Mouse (Mus musculus) kidney, postnatal 36 days (tissue): ENCODE results near the gene Prdm13.

ENCODE experiments used
- DNase-seq, 2 experiments: peaks; one replicate each; pipeline ENCODE4 v3.0.0; 2021 to 2022; ENCODE audit warnings: mixed read lengths in 2 of 2

Prdm13 gene

DNA sequence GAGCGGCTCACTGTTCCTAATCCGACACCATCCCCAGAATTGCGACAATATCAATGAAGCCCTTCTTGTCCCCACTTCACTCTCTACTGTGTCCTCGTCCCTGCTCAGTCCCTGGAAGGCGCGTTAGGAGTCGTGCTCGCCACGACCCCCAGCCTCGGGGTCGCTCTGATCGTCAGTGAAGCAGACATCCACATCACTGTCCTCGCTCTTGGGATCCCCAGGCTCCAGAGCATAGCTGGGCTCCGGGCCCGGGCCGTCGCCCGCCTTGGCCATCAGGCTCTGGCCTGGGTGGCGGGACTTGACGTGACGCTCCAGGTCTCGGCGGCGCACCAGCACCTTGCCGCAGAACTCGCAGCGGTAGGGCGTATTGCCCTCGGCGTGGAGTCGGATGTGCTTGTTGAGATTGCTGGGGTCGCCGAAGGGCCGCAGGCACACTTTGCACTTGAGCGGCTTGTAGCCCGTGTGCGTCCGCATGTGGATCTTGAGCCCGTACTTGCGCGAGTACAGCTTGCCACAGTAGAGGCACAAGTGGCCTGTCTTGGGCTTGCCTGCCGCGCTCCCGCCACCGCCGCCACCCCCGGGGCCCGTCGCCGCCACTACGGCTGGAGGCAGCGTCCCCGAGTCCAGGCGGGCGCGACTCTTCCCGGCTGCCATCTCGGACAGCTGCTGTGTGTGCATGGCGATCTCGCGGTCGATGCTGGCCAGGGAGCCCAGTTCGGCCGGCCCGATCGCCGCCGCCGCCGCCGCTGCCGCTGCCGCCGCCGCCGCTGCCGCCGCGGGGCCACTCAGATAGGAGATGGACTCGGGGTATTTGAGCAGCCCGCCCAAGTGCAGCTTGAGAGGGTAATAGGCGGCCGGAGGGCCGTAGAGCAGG lies 7.4 kb downstream of the Prdm13 start:
- no peak for DNase-seq

DNA sequence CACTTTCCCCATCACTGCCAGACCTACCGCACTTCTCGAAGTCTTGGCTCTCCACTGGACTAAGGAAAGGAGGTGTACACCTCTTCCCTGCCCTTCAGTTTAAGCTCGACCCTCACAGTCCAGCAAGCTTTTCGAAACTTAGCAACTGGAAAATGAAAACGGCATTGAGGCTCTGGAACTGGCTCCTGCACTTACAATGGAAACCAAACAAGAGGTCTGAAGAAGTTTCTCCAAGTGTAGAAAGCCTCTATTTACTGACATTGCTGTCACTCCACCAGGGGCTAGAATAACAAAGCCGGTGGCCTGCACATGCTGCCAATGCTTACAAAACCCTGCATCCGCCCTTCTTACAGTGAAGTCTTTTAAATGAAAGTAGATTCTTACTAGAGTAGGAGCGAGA lies 11.1 kb downstream of the Prdm13 start:
- no peak for DNase-seq

GRCm38 (mm10) chr4:21674042-21674441 lies 11.7 kb downstream of the Prdm13 start:
- no peak for DNase-seq

DNA sequence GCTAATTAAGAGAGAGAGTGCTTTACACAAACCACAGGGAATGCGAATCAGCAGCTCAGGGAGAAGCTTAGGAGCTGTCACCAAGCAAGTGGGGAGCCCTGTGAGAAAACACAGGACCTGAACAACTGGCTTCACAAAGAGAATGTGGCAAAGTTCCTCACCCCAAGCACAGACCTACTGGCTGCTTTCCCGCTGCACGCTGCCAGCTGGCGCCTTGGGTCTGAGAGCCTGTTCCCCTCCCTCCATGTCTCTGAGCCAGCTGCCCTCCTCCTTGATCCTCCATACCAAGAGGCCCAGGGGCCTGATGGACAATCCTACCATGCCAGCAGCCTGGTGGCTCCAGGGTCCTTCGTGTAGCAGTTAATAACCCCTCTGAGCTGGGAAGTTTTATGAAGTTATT lies 19.8 kb downstream of the Prdm13 start:
- no peak for DNase-seq

DNA sequence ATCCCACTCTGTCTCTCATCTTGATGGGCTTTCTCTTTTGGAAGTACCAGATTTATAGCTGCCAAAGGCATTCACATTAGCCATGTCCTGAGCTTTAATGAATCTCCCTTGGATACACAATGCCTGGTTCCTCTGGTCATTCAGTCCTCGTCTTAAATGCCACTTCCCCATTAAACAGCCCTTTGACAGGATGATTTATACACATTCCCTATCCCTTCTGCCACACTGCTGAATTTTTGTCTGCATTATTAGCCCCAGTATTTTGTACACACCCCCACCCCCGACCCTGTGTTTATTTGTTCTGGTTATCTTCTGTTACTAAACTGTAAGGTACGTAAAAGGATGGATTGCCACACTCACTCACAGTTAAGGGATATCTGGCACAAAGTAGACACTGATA lies 27.6 kb downstream of the Prdm13 start:
- DNase-seq: no peak

- DNase-seq: no peak
These were observed 56.5 kb downstream of the Prdm13 start for GRCm38 (mm10) chr4:21629275-21629583.

GRCm38 (mm10) chr4:21628367-21629274 lies 57.1 kb downstream of the Prdm13 start:
- DNase-seq: no peak
